Mouse (Mus musculus): Measurements from ENCODE around the gene Mettl22. TPM values are rescaled to one million over a fixed set of nuclear protein-coding genes. Genes with fewer than 3 reads are reported as not detected.

Gene Mettl22
- total and polyA plus RNA-seq, 3 experiments = 11.7 to 19.0 TPM; not detected in 1

- Histone ChIP-seq H3K9me3 (replicated peaks; ENCODE audit: insufficient read depth, low read length) (no peaks in the 10 kb centered on the region), H3K9ac (ENCODE audit: control insufficient read depth, low read depth, low read length, poor library complexity, severe bottlenecking) (no peak overlapping the region), H3K4me3 (ENCODE audit: control insufficient read depth in 1 of 2, insufficient read depth in 1 of 2, low read depth in 2 of 2, low read length in 2 of 2) (no peak overlapping the region), H3K4me1 (ENCODE audit: control insufficient read depth in 1 of 2, insufficient read depth in 2 of 2, low read length in 2 of 2) (no peaks in the 10 kb centered on the region), H3K79me2 (ENCODE audit: control insufficient read depth, insufficient read depth, low read length, poor library complexity) (no peaks in the 10 kb centered on the region), H3K27me3 (ENCODE audit: control insufficient read depth in 1 of 2, insufficient read depth in 2 of 2, low read length in 2 of 2) (no peaks in the 10 kb centered on the region; a peak in 1 of 4 replicates), H3K36me3 (ENCODE audit: control insufficient read depth in 1 of 2, insufficient read depth in 2 of 2, low read length in 2 of 2) (no peaks in the 10 kb centered on the region), H3K27ac (ENCODE audit: control insufficient read depth, low read depth, low read length) (no peak overlapping the region)
- DNase-seq (ENCODE audit: low read depth, low spot score) = no peak
- TF ChIP-seq HCFC1 (IDR thresholded peaks at IDR 0.05; ENCODE audit: low read depth, low read length) (no peak), GATA1 (IDR thresholded peaks at IDR 0.05; ENCODE audit: low read depth, low read length) (no peak), POLR2AphosphoS2 (IDR thresholded peaks at IDR 0.05; ENCODE audit: low read length) (no peak)
Measured at GRCm38 (mm10) chr16:8432616-8433015, 38.0 kb upstream of the Mettl22 start.

- no peak for DNase-seq (ENCODE audit: low read depth, low spot score)
- no peaks in the 10 kb centered on the region for H3K9me3 ChIP-seq (replicated peaks; ENCODE audit: insufficient read depth, low read length)
- H3K27ac ChIP-seq (ENCODE audit: control insufficient read depth, low read depth, low read length) = no peak overlapping the region
Measured at GRCm38 (mm10) chr16:8444911-8445310, 25.7 kb upstream of the Mettl22 start.

GRCm38 (mm10) chr16:8446256-8446655 is 24.3 kb upstream of the Mettl22 start:
- Histone ChIP-seq H3K4me1 (ENCODE audit: control insufficient read depth in 1 of 2, insufficient read depth in 2 of 2, low read length in 2 of 2) (no peaks in the 10 kb centered on the region), H3K79me2 (ENCODE audit: control insufficient read depth, insufficient read depth, low read length, poor library complexity) (no peaks in the 10 kb centered on the region), H3K9ac (ENCODE audit: control insufficient read depth, low read depth, low read length, poor library complexity, severe bottlenecking) (no peak overlapping the region), H3K27me3 (ENCODE audit: control insufficient read depth in 1 of 2, insufficient read depth in 2 of 2, low read length in 2 of 2) (peaks cover 0 to 4% of the 10 kb centered on the region in 2 experiments; a peak in 2 of 4 replicates), H3K36me3 (ENCODE audit: control insufficient read depth in 1 of 2, insufficient read depth in 2 of 2, low read length in 2 of 2) (no peaks in the 10 kb centered on the region), H3K27ac (ENCODE audit: control insufficient read depth, low read depth, low read length) (no peak overlapping the region), H3K9me3 (replicated peaks; ENCODE audit: insufficient read depth, low read length) (no peaks in the 10 kb centered on the region), H3K4me3 (ENCODE audit: control insufficient read depth in 1 of 2, insufficient read depth in 1 of 2, low read depth in 2 of 2, low read length in 2 of 2) (no peak overlapping the region)
- no peak for TF ChIP-seq TBP (IDR thresholded peaks at IDR 0.05; ENCODE audit: low read depth, low read length)
- TF ChIP-seq JUND (IDR thresholded peaks at IDR 0.05; ENCODE audit: low read depth, low read length) = no peak
- TF ChIP-seq POLR2A (IDR thresholded peaks at IDR 0.05; ENCODE audit: control insufficient read depth in 1 of 2, insufficient read depth in 1 of 2, low read depth in 1 of 2, low read length in 2 of 2, poor library complexity in 1 of 2) = no peak
- no peak for TF ChIP-seq BHLHE40 (IDR thresholded peaks at IDR 0.05; ENCODE audit: borderline replicate concordance, low read depth, low read length)
- no peak for TF ChIP-seq SMC3 (IDR thresholded peaks at IDR 0.05; ENCODE audit: low read depth, low read length)
- no peak for TF ChIP-seq MAX (IDR thresholded peaks at IDR 0.05; ENCODE audit: low read length)
- no peak for TF ChIP-seq MYC (IDR thresholded peaks at IDR 0.05; ENCODE audit: low read depth, low read length)
- no peak for TF ChIP-seq USF2 (IDR thresholded peaks at IDR 0.05; ENCODE audit: borderline replicate concordance in 1 of 2, insufficient read depth in 1 of 2, low read depth in 1 of 2, low read length in 2 of 2)
- no peak for TF ChIP-seq RCOR1 (IDR thresholded peaks at IDR 0.05; ENCODE audit: low read depth, low read length)
- no peak for TF ChIP-seq MXI1 (IDR thresholded peaks at IDR 0.05; ENCODE audit: low read depth, low read length)
- TF ChIP-seq ELF1 (IDR thresholded peaks at IDR 0.05; ENCODE audit: low read depth, low read length) = no peak
- TF ChIP-seq MAZ (IDR thresholded peaks at IDR 0.05; ENCODE audit: low read depth, low read length) = no peak
- no peak for TF ChIP-seq TAL1 (IDR thresholded peaks at IDR 0.05; ENCODE audit: low read length)
- no peak for TF ChIP-seq RAD21 (IDR thresholded peaks at IDR 0.05; ENCODE audit: low read depth, low read length)
- TF ChIP-seq ZC3H11A (IDR thresholded peaks at IDR 0.05; ENCODE audit: low read depth, low read length) = no peak
- no peak for TF ChIP-seq E2F4 (IDR thresholded peaks at IDR 0.05; ENCODE audit: borderline replicate concordance, low read depth, low read length)
- TF ChIP-seq ETS1 (IDR thresholded peaks at IDR 0.05; ENCODE audit: low read depth, low read length) = no peak
- DNase-seq (ENCODE audit: low read depth, low spot score) = no peak

More at GRCm38 (mm10) chr16:8444911-8445310, 25.7 kb upstream of the Mettl22 start:
- Histone ChIP-seq H3K9ac (ENCODE audit: control insufficient read depth, low read depth, low read length, poor library complexity, severe bottlenecking) (no peak overlapping the region), H3K27me3 (ENCODE audit: control insufficient read depth in 1 of 2, insufficient read depth in 2 of 2, low read length in 2 of 2) (peaks cover 0 to 4% of the 10 kb centered on the region in 2 experiments; a peak in 2 of 4 replicates), H3K4me3 (ENCODE audit: control insufficient read depth in 1 of 2, insufficient read depth in 1 of 2, low read depth in 2 of 2, low read length in 2 of 2) (no peak overlapping the region), H3K79me2 (ENCODE audit: control insufficient read depth, insufficient read depth, low read length, poor library complexity) (no peaks in the 10 kb centered on the region), H3K36me3 (ENCODE audit: control insufficient read depth in 1 of 2, insufficient read depth in 2 of 2, low read length in 2 of 2) (no peaks in the 10 kb centered on the region), H3K4me1 (ENCODE audit: control insufficient read depth in 1 of 2, insufficient read depth in 2 of 2, low read length in 2 of 2) (no peaks in the 10 kb centered on the region)
- TF ChIP-seq RAD21 (IDR thresholded peaks at IDR 0.05; ENCODE audit: low read depth, low read length) = no peak
- no peak for TF ChIP-seq MAX (IDR thresholded peaks at IDR 0.05; ENCODE audit: low read length)
- TF ChIP-seq USF2 (IDR thresholded peaks at IDR 0.05; ENCODE audit: borderline replicate concordance in 1 of 2, insufficient read depth in 1 of 2, low read depth in 1 of 2, low read length in 2 of 2) = no peak
- no peak for TF ChIP-seq E2F4 (IDR thresholded peaks at IDR 0.05; ENCODE audit: borderline replicate concordance, low read depth, low read length)
- TF ChIP-seq MEF2A (IDR thresholded peaks at IDR 0.05; ENCODE audit: extremely low read depth, insufficient replicate concordance, low read depth, low read length, poor library complexity, severe bottlenecking) = no peak
- no peak for TF ChIP-seq ZC3H11A (IDR thresholded peaks at IDR 0.05; ENCODE audit: low read depth, low read length)

All from MEL (cell line).